Mouse (Mus musculus) G1E-ER4 (cell line): Measurements from ENCODE around the gene Eps8. TPM values are rescaled to one million over a fixed set of nuclear protein-coding genes. Genes with fewer than 3 reads are reported as not detected.

Experiments
- GATA1 ChIP-seq: IDR thresholded peaks from one replicate; pipeline ENCODE4 v1.8.0; 2012; ENCODE audit warnings: low read length, inconsistent platforms
- polyA plus RNA-seq: library from polyadenylated mRNA; stranded (reverse); fragments of >175 nt; gene quantifications from 2 replicates; pipeline ENCODE4 v1.2.3, GENCODE M21; 2012

Gene Eps8
- polyA plus RNA-seq, 1 experiment = not detected

GRCm38 (mm10) chr6:137540346-137540745, 114.3 kb downstream of the Eps8 start:
- no peak for TF ChIP-seq GATA1

- no peak for TF ChIP-seq GATA1
These were observed 115.5 kb downstream of the Eps8 start for GRCm38 (mm10) chr6:137539219-137539618.

GRCm38 (mm10) chr6:137532758-137533157, 121.9 kb downstream of the Eps8 start:
- TF ChIP-seq GATA1 = no peak

GRCm38 (mm10) chr6:137525769-137526168, 128.9 kb downstream of the Eps8 start:
- no peak for TF ChIP-seq GATA1

GRCm38 (mm10) chr6:137520343-137520704, 134.4 kb downstream of the Eps8 start:
- TF ChIP-seq GATA1 = no peak

GRCm38 (mm10) chr6:137519529-137520342, 134.9 kb downstream of the Eps8 start:
- TF ChIP-seq GATA1 = no peak

- no peak for TF ChIP-seq GATA1
These were observed 139.8 kb downstream of the Eps8 start for GRCm38 (mm10) chr6:137514872-137515271.

- no peak for TF ChIP-seq GATA1
These were observed 141.9 kb downstream of the Eps8 start for GRCm38 (mm10) chr6:137512753-137513152.

- TF ChIP-seq GATA1 = no peak
These were observed 145.2 kb downstream of the Eps8 start for GRCm38 (mm10) chr6:137509341-137510045.

GRCm38 (mm10) chr6:137508936-137509335, 145.7 kb downstream of the Eps8 start:
- no peak for TF ChIP-seq GATA1

- TF ChIP-seq GATA1 = no peak
These were observed 148.1 kb downstream of the Eps8 start for GRCm38 (mm10) chr6:137506563-137506962.

- no peak for TF ChIP-seq GATA1
These were observed 149.0 kb downstream of the Eps8 start for GRCm38 (mm10) chr6:137505555-137506227.

GRCm38 (mm10) chr6:137504052-137504451, 150.6 kb downstream of the Eps8 start:
- no peak for TF ChIP-seq GATA1

- TF ChIP-seq GATA1 = no peak
These were observed 151.2 kb downstream of the Eps8 start for GRCm38 (mm10) chr6:137503462-137503861.

GRCm38 (mm10) chr6:137503009-137503408, 151.7 kb downstream of the Eps8 start:
- TF ChIP-seq GATA1 = no peak

- TF ChIP-seq GATA1 = no peak
These were observed 155.9 kb downstream of the Eps8 start for GRCm38 (mm10) chr6:137498781-137499180.

GRCm38 (mm10) chr6:137497208-137497835, 157.4 kb downstream of the Eps8 start:
- no peak for TF ChIP-seq GATA1
